Mouse (Mus musculus): ENCODE measurements around the gene Lrrc63. TPM values are rescaled to one million over a fixed set of nuclear protein-coding genes. Genes with fewer than 3 reads are reported as not detected.
A peak's percentile ranks its signal among the peaks of the same experiment; 100 is the strongest.

The Lrrc63 gene
- polyA plus RNA-seq, 1 experiment from 2014 or later, result not detected

DNA sequence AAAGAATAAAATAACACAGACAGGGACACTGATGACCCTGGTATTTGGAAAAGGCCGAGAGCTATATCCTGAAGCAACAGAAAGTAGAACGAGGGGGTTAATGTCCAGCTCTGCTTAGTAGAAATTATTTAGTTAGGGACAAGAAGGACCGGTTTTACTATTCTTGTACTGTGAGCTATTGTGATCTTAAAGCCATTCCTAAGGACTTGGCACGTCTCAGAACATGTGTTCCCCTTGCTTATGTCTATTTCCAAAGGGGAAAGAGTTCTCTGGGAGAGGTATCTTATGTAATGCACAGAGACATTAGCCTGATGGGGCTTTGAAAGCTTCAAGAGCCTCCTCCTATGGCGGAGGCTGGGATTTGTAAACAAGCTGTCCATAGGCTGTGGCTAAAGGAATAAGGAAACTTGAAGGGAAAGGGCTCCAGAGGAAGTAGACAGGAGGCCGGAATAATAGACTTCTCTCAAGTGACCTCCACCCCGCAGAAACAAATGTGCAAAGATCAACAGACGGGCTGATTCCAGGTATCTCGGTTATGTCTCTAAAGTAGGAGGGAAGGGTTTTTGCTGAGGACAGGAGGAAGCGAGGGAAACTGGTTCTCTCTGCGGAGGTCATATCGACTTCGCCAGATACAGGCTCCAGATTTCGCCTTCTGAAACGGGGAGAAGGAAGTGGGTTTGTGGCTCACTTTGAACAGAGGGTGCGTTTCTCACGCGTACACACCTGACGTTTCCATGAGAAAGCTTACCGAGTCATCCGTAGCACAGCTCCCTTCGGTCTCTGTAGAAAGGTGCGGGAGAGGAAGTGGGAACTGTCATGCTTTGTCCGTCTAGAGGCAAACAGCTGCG lies 5.7 kb upstream of the Lrrc63 start:
- 25% methylated on average over 25 of the region's 25 CpGs for WGBS (ENCODE audit: insufficient replicate concordance)
- no peak for ATAC-seq (ENCODE audit: low read depth)
- peak overlapping the region; percentile 35 for H3K4me3 ChIP-seq (replicated peaks)
- peak overlapping the region; percentile 53 for H3K9ac ChIP-seq
- H3K27me3 ChIP-seq, result peaks cover 8% of the 10 kb centered on the region
- H3K9me3 ChIP-seq (replicated peaks), result no peaks in the 10 kb centered on the region
- H3K4me2 ChIP-seq, result peak overlapping the region; percentile 59
- DNase-seq, result peak; percentile 5
- H3K36me3 ChIP-seq, result no peaks in the 10 kb centered on the region
- H3K27ac ChIP-seq, result peak overlapping the region; percentile 60
- peaks cover 75% of the 10 kb centered on the region for H3K4me1 ChIP-seq (replicated peaks)

DNA sequence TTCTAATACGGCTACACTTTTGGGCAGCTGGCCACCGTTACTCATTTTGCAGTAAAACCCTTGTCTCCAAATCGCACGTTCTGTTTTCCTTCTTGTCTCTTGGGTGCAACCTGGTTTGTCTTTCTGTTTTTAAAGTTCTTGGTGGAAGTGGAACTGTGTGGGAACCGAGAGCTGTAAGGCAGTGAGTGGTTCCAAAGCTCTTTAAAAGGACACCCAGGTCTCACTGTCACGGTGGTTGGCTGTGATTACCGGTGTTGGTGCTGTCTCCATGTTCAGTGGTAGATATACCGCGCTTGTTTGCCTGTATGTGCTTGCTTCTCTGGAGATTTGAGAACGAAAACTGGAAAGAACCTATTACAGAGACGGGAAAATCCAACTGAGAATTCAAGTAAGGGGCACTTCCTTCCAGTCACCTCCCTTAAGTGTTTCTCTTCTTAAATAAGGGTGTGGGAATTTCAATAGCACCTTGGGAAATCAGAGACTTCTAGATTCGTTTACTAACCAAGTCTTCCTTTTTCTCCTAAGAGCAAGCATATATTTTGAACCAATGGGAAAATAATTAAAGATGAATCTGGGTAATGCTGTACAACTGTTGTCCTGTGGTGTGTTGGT lies 749 bp upstream of the Lrrc63 start:
- peak; percentile 33; the same call in 1 of the 2 replicates for ATAC-seq (ENCODE audit: low read depth)

DNA sequence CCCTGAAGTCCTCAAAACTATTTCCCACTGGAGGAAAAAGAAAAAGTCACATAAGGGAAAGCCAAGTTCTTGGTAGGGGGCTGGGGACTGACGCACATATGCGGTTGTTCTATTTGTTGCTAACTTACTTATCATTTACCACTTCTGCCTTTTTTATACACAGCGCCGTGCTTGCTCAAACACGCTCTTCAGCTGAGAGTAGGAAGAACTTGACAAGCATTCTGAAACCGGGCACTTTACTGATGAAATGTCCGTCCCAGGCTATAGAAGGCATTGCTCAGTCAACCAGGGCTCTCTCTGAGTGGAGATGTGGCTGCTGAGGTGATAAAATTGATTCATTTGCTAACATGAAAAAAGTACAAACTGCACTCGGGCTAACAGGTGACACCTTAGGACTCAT lies 9.0 kb downstream of the Lrrc63 start:
- no peaks in the 10 kb centered on the region for H3K4me1 ChIP-seq (replicated peaks)
- no peaks in the 10 kb centered on the region for H3K9me3 ChIP-seq (replicated peaks)
- H3K9ac ChIP-seq, result no peak overlapping the region
- H3K4me3 ChIP-seq (replicated peaks), result no peak overlapping the region
- no peak overlapping the region for H3K4me2 ChIP-seq
- H3K27ac ChIP-seq, result no peak overlapping the region
- WGBS (ENCODE audit: insufficient replicate concordance), result 52% methylated on average over 8 of the region's 8 CpGs
- no peaks in the 10 kb centered on the region for H3K27me3 ChIP-seq
- ATAC-seq (ENCODE audit: low read depth) (no peak), DNase-seq (no peak)
- no peaks in the 10 kb centered on the region for H3K36me3 ChIP-seq

More for the DNA sequence above, 749 bp upstream of the Lrrc63 start:
- no peak for DNase-seq
- Histone ChIP-seq H3K27ac (peak overlapping the region; percentile 11), H3K4me1 (replicated peaks) (peaks cover 44% of the 10 kb centered on the region), H3K4me2 (peak overlapping the region; percentile 89), H3K4me3 (replicated peaks) (peak overlapping the region; percentile 76), H3K9ac (peak overlapping the region; percentile 52), H3K9me3 (replicated peaks) (no peaks in the 10 kb centered on the region), H3K27me3 (peaks cover 15% of the 10 kb centered on the region), H3K36me3 (no peaks in the 10 kb centered on the region)
- 5% methylated on average over 12 of the region's 12 CpGs for WGBS (ENCODE audit: insufficient replicate concordance)

DNA sequence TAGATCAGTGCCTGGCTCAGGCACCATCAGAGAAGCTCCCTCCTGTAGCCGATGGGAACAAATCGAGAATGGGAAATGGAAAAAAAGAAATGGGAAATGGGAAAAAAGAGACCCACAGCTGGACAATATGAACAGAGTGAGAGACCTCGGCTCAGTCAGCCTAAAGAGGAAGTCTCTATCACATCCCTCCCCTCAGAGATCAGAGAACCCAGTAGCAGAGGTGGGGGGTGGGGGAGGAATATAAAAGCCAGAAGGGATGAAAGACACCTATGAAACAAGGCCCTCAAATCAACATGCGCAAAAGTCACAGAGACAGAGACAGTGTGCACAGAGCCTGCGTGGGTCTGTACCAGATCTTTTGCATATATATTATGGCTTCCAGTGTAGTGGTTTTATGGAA lies 27.7 kb downstream of the Lrrc63 start:
- Histone ChIP-seq H3K4me2 (no peak overlapping the region), H3K4me3 (replicated peaks) (no peak overlapping the region), H3K4me1 (replicated peaks) (no peaks in the 10 kb centered on the region), H3K27ac (no peak overlapping the region), H3K9ac (no peak overlapping the region), H3K27me3 (no peaks in the 10 kb centered on the region), H3K9me3 (replicated peaks) (no peaks in the 10 kb centered on the region), H3K36me3 (no peaks in the 10 kb centered on the region)
- WGBS (ENCODE audit: insufficient replicate concordance), result 60% methylated on average over 5 of the region's 5 CpGs
- no peak for ATAC-seq (ENCODE audit: low read depth)
- no peak for DNase-seq

DNA sequence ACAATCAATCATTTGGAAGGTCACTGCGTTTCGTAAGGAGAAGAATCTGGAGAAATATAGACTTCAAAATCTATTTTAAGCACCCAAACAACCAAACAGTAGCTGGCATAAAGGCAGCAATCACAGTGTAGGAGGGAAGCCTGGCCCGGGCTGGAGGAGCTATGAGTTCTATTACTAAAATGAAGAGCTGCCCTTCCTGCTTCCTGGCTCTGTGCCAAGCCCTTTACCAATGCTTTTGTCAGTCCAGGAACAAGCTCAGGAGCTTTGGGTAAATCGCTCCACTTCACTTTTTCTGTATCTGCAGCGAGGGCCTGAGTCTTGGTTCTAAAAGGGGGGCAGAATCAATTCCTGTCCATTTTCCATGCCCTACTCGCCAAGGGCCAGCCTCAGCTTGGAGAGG lies 52.7 kb downstream of the Lrrc63 start:
- H3K4me1 ChIP-seq (replicated peaks), result no peaks in the 10 kb centered on the region
- no peaks in the 10 kb centered on the region for H3K27me3 ChIP-seq
- ATAC-seq (ENCODE audit: low read depth), result no peak
- no peaks in the 10 kb centered on the region for H3K36me3 ChIP-seq
- WGBS (ENCODE audit: insufficient replicate concordance), result 63% methylated on average over 6 of the region's 6 CpGs
- H3K9me3 ChIP-seq (replicated peaks), result no peaks in the 10 kb centered on the region
- no peak for DNase-seq
- no peak overlapping the region for H3K4me2 ChIP-seq
- no peak overlapping the region for H3K4me3 ChIP-seq (replicated peaks)
- no peak overlapping the region for H3K27ac ChIP-seq
- H3K9ac ChIP-seq, result no peak overlapping the region

DNA sequence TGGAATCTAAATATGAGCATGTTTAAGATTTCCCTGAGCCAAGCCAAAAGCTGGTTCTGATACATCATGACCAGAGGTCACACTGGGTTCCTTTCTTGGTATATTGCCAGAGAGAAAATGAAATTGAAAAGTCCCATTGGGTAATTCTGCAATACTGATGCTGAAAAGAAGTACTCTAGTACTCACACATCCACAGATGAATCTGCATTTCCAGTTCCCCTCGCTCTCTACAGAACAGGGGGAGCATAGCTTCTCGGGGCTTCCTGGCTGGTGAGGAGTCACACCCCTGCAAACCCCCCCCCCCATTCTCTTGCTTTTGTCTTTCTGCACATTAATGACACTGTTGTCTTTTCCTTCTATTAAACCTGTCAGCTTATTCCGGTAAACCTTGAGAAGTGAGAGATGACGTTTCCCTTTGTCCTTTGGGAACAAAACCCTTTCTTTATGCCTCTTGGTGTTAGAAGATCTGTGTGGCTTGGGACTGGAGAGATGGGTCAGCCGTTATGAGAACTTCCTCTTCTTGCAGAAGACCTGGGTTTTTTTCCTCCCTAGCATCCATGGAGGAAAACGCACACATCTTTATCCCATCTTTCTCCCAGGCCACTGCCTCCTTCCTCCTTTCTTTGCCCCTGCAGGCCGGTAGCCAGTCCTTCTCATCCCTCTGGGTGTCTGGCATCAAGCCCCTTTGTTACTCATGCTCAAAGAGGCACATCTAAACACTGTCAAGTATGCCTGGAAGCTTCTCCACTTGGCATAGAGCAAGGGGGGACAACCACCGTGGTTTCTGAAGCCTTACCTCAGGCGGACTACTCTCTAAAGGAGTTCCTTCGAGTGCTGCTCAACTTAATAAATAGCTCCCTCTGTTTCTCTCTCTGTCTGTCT lies 55.1 kb downstream of the Lrrc63 start:
- WGBS (ENCODE audit: insufficient replicate concordance), result 42% methylated on average over 10 of the region's 10 CpGs
- Histone ChIP-seq H3K36me3 (no peaks in the 10 kb centered on the region), H3K27ac (no peak overlapping the region), H3K9me3 (replicated peaks) (no peaks in the 10 kb centered on the region), H3K4me3 (replicated peaks) (no peak overlapping the region), H3K27me3 (no peaks in the 10 kb centered on the region), H3K9ac (no peak overlapping the region), H3K4me1 (replicated peaks) (no peaks in the 10 kb centered on the region), H3K4me2 (no peak overlapping the region)
- DNase-seq (no peak), ATAC-seq (ENCODE audit: low read depth) (no peak)

DNA sequence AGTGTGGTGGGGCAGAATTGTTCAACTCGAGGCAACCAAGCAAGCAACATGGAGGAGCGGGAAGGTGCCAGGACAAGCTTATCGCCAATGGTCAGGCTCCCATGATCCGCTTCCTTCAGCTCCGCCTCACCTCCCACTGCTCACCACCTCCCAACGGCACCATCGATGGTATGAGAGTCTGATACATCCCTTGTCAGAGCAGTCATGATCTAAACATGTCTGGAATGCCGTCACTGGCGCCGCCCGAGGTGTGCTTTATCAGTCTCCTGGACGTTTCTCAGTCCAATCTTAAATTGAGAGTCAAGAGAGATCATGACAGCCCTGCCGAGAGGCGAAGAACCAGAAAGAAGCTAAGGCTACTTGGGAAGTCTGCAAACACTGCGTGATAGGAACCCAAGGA lies 59.6 kb downstream of the Lrrc63 start:
- 73% methylated on average over 15 of the region's 15 CpGs for WGBS (ENCODE audit: insufficient replicate concordance)
- ATAC-seq (ENCODE audit: low read depth) (no peak), DNase-seq (no peak)
- Histone ChIP-seq H3K4me3 (replicated peaks) (no peak overlapping the region), H3K9me3 (replicated peaks) (no peaks in the 10 kb centered on the region), H3K27ac (no peak overlapping the region), H3K4me2 (no peak overlapping the region), H3K36me3 (no peaks in the 10 kb centered on the region), H3K4me1 (replicated peaks) (peaks cover 11% of the 10 kb centered on the region), H3K9ac (no peak overlapping the region), H3K27me3 (no peaks in the 10 kb centered on the region)

DNA sequence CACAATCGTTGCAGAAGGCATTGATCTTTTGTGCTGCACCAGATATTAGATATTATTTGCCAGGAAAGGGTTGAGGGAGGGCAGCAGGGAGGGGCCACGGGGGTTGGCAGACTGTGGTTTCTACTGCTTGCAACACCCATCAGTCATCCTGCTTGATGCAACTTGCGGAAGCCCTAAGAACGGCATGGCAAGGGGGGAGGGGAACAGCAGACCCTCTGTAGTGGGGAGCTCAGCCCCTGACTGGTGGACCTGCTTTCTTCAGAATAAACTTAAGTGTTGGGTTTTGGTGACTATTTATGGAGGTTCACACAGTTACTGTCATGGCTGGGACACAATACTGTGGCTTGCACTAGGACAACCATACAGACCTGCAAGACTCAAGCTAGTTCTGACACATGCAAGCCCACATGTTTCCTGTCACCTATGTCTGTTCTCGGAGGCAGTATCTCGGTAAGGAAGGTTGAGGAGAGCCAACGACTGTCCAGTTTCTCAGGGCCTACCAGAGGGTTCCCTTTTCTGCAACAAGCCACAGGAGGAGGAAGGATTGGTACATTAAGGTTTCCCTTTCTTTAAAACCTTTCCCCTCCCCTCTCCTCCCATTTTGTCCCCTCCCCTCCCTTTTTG lies 61.2 kb downstream of the Lrrc63 start:
- ATAC-seq (ENCODE audit: low read depth), result no peak
- Histone ChIP-seq H3K27ac (no peak overlapping the region), H3K4me2 (peak overlapping the region; percentile 40)

DNA sequence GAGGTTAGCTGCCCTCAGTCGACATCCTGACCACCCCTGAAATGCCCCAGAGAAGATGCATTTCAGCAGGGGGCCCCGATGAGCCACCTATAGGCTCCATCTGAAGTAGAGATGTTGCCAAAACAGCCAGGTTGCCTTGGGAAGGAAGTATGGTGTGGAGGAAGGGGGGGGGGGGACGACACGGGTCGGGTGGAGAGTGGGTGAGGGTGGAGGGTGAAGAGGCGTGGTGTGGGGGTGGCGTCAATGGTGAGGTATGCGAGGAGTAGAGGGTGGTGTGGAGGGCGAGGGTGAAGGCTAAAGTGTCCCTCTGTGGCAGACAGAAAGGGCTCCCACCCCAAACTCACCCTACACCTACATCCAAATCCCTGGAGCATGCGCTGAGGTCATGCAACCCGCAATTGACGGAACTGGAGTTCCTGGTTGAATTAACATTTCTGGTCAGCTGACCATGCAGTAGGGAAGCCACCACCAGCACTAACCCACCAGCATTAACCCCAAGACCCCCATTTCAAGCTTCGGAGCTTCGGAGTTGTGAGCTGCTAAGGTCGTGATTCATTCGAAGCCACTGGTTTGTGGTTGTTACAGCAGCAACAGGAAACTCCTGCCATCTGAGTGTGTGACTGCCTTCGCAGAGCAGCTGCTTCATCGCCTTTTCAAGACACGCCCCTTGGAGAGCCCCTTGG lies 62.1 kb downstream of the Lrrc63 start:
- WGBS (ENCODE audit: insufficient replicate concordance), result 17% methylated on average over 18 of the region's 19 CpGs
- Histone ChIP-seq H3K4me1 (replicated peaks) (peaks cover 13% of the 10 kb centered on the region), H3K4me3 (replicated peaks) (peak overlapping the region; percentile 10; the same call in 1 of the 2 replicates), H3K36me3 (no peaks in the 10 kb centered on the region), H3K9me3 (replicated peaks) (no peaks in the 10 kb centered on the region), H3K27ac (no peak overlapping the region), H3K4me2 (peak overlapping the region; percentile 40), H3K9ac (no peak overlapping the region), H3K27me3 (no peaks in the 10 kb centered on the region)
- ATAC-seq (ENCODE audit: low read depth), result no peak
- DNase-seq, result no peak

More for the DNA sequence above, 61.2 kb downstream of the Lrrc63 start:
- H3K36me3 ChIP-seq, result no peaks in the 10 kb centered on the region
- H3K27me3 ChIP-seq, result no peaks in the 10 kb centered on the region
- H3K4me3 ChIP-seq (replicated peaks), result no peak overlapping the region
- H3K9me3 ChIP-seq (replicated peaks), result no peaks in the 10 kb centered on the region
- WGBS (ENCODE audit: insufficient replicate concordance), result 16% methylated on average over 7 of the region's 7 CpGs
- H3K4me1 ChIP-seq (replicated peaks), result peaks cover 13% of the 10 kb centered on the region
- no peak overlapping the region for H3K9ac ChIP-seq
- DNase-seq, result no peak

DNA sequence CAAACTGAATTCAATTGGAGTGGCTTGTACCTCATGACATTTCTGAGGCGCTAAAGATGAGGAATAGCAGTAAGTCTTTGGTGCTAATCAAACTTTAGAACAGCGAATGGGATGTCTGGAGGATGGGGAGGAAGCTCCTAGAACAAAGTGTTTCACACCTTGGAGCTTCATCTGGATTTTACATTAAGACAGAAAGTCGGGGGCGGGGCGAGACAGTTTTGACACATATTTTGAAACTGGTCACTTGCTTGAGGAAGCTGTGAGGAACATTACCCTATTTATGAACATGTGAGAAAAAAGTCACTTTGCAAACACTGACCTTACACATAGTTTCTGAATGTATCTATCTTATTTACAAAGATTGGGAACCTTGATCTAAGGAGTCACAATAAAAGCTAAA lies 65.5 kb downstream of the Lrrc63 start:
- Histone ChIP-seq H3K36me3 (no peaks in the 10 kb centered on the region), H3K4me2 (no peak overlapping the region), H3K27ac (no peak overlapping the region), H3K4me3 (replicated peaks) (no peak overlapping the region), H3K4me1 (replicated peaks) (peaks cover 13% of the 10 kb centered on the region), H3K9ac (no peak overlapping the region), H3K9me3 (replicated peaks) (no peaks in the 10 kb centered on the region), H3K27me3 (no peaks in the 10 kb centered on the region)
- WGBS (ENCODE audit: insufficient replicate concordance), result 83% methylated on average over 5 of the region's 5 CpGs
- ATAC-seq (ENCODE audit: low read depth), result no peak
- no peak for DNase-seq
